Mouse (Mus musculus) NIH3T3 (cell line): ENCODE measurements around the gene Slc22a28.
"Not testable (repeated sequence)": the region's sequence is repeated elsewhere in the genome, so short reads cannot be mapped to it uniquely, and the experiment has no call there.

Source experiments
- DNase-seq: peaks from one replicate; pipeline ENCODE4 v3.0.0-alpha.2; 2012; ENCODE audit warnings: low read depth

The Slc22a28 gene

GRCm38 (mm10) chr19:8131881-8132280 is at the start of gene Slc22a28:
Gene Slc22a28, minus strand, starts transcription at chr19:8131982.
- DNase-seq: not testable (repeated sequence)

- DNase-seq: no peak
Measured at GRCm38 (mm10) chr19:8148787-8149523, 17.2 kb upstream of the Slc22a28 start.

- DNase-seq: not testable (repeated sequence)
Measured at GRCm38 (mm10) chr19:8142716-8143115, 10.9 kb upstream of the Slc22a28 start.

GRCm38 (mm10) chr19:8134127-8134841 is 2.5 kb upstream of the Slc22a28 start:
- DNase-seq: not testable (repeated sequence)

- DNase-seq: no peak
Measured at GRCm38 (mm10) chr19:8019904-8020349, 111.9 kb downstream of the Slc22a28 start.

GRCm38 (mm10) chr19:8019329-8019851 is 112.4 kb downstream of the Slc22a28 start:
- not testable (repeated sequence) for DNase-seq

- DNase-seq: not testable (repeated sequence)
Measured at GRCm38 (mm10) chr19:8018535-8018934, 113.2 kb downstream of the Slc22a28 start.
